Mouse (Mus musculus): ENCODE data around the gene Sv2b.

GRCm38 (mm10) chr7:75307570-75308087, 1.4 kb downstream of the Sv2b start:
- TF ChIP-seq EP300 (IDR thresholded peaks at IDR 0.05; ENCODE audit: insufficient read depth, low read depth, low read length) (no peak), CTCF (IDR thresholded peaks at IDR 0.05; ENCODE audit: low read depth, low read length) (no peak), POLR2A (IDR thresholded peaks at IDR 0.05; ENCODE audit: insufficient read depth, low read length) (no peak)

Data from ES-Bruce4 (cell line).